Mouse (Mus musculus) testis, adult 2 months (tissue): Measurements from ENCODE around the gene Tnr.

ENCODE experiments used
- CTCF ChIP-seq: fragments of 200-500 bp; IDR thresholded peaks from 2 replicates; pipeline ENCODE4 v1.5.1; 2012; ENCODE audit warnings: low read depth, mild to moderate bottlenecking, inconsistent platforms, low read length, moderate library complexity; ENCODE audit not compliant: control insufficient read depth, insufficient read depth, insufficient replicate concordance
- POLR2A ChIP-seq: fragments of 200-500 bp; IDR thresholded peaks from 2 replicates; pipeline ENCODE4 v1.6.1; 2012; ENCODE audit warnings: low read depth, mild to moderate bottlenecking, inconsistent platforms, low read length, moderate library complexity; ENCODE audit not compliant: control insufficient read depth

DNA sequence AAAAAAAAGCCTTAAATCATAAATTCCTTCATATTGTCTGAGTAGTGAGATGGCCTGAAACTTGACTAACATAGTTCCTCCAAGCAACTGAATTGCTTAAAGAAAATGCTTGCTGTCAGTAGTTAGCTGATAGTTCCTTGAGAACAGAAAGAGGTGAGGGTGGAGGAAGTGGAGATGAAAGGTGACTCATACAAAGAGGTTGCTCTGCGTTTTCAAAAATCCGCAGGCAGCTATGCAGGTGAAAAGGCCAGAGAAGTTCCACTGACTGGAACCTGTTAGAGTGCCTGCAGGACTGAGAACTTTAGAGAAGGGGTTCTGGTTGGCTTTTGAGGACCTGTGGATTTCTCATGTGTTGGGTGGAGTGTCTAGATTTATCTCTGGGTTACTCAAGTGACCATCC is 414.9 kb downstream of the Tnr start:
- TF ChIP-seq CTCF (no peak), POLR2A (no peak)
